Mouse (Mus musculus): ENCODE results near the gene Col12a1.

DNA sequence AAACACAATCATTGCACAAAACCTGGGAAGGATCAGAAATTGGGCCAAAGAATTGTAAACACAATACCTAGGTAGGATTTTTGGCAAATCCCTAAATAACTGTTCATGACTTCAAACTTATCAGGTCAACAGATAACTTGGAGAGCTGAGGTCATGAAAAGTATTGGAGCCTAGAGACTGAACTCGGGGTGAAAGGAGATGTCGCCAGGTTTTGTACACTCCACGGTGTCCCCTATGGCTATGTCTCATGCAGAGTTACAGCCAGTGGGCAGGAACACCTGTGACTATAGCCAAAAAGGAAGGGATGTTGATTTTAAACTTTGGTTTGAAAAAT lies 118.4 kb downstream of the Col12a1 start:
- TF ChIP-seq CTCF (IDR thresholded peaks at IDR 0.05; ENCODE audit: insufficient read depth, low read length), result no peak
- TF ChIP-seq POLR2A (IDR thresholded peaks at IDR 0.05; ENCODE audit: borderline replicate concordance, extremely low read depth, low read depth, low read length), result no peak
